Mouse (Mus musculus): ENCODE data around the gene Clcn6. TPM values are rescaled to one million over a fixed set of nuclear protein-coding genes. Genes with fewer than 3 reads are reported as not detected.

Clcn6 gene
- 7.5 TPM for polyA plus RNA-seq (2014; fragmentation: Illumina TruSeq; extraction: RNeasy Lipid Tissue Mini Kit (QIAGEN cat#74804); ENCODE audit: low read depth, low replicate concordance)

DNA sequence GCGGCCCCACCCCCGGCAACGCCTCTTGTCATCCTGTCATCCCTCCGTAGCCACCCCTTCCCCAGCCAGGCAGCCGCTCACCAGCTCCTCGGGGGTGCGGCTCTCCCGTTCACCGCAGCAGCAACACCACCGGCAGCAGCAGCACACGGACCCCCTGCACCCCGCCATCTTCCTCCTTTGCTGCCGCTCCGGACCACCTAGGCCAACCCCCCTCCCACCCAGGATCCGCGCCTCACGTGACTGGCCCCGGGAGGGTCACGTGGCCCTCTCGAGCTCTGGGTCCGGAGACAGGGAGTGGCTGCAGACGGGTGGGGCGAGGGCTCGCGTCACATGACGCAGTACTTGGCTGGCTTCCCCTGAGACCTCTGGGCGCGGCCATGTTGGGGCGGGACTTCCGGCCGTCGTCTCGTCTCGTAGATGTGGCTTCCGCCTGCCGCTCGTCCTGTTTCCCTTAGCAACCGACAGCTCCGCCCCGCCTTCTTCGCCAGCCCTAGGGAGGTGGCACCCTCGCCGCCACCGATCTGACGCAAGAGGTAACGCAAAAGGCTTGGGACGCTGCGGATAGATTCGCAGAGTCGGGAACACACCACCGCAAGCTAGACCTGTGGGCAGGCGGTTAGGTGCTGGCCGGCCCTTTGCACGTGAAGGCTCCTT is at the start of gene Clcn6, which contains the start of gene Mthfr:
TSS of gene Clcn6 (minus strand) at position 222 of the 654 bp plus-strand sequence.
TSS of gene Mthfr (plus strand) at position 478 of the 654 bp plus-strand sequence.

DNA sequence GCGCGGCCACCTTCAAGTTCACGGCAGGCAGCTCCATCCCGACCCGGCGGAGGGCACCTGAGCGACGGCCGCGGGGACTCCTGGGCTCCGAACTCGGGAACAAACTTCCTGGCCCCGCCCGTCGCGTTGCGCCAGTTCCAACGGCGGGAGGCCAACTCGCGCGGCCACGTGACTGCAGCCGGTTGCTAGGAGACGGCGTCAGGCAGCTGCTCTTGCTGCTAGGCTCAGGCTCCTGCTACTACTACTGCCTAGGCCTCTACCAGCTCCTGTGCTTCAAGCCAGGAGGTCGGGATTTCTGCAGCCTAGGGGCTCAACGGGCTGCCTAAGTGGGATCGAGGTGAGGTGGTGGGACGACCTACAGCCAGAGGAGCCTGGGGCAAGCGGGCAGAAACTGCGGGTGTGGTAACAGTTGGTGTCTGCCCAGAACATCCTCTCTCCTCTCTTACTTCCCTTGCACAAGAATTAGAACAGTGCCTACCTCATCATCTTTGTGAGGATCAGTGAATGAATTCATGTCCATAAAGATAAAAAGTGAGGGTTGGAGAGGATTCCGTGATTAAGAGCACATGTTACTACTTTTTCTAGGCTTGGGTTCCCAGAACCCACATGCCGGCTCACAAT is 49.4 kb upstream of the Clcn6 start, which contains the start of gene Agtrap:
TSS of gene Agtrap (minus strand) at position 125 of the 621 bp plus-strand sequence.

DNA sequence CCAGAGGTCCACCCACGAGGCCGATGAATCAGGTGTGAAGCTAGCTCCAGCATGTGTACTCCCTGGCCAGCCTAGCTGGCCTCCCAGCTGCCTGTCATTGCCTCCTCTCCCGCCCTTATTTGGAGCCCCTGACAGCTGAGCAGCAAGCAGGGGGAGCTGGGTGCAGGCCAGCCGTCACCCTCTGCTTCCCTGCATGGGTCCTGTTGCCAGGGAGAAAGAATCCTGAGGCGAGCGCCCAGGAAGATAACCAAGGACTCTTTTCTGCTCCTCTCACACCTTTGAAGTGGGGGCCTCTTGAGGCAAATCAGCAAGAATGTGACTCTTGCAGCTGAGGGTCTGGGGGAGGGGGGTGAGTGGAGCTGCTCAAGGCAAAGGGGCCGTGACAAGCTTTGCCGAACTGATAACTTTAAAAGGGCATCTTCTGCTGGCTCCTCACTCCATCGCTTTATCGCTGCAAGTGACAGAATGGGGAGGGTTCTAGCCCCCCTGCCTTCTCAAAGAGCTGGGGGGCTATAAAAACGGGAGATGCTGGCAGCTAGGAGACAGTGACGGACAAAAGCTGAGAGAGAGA is 38.3 kb downstream of the Clcn6 start, which contains the start of gene Nppa:
TSS of gene Nppa (plus strand) at position 521 of the 571 bp plus-strand sequence.

DNA sequence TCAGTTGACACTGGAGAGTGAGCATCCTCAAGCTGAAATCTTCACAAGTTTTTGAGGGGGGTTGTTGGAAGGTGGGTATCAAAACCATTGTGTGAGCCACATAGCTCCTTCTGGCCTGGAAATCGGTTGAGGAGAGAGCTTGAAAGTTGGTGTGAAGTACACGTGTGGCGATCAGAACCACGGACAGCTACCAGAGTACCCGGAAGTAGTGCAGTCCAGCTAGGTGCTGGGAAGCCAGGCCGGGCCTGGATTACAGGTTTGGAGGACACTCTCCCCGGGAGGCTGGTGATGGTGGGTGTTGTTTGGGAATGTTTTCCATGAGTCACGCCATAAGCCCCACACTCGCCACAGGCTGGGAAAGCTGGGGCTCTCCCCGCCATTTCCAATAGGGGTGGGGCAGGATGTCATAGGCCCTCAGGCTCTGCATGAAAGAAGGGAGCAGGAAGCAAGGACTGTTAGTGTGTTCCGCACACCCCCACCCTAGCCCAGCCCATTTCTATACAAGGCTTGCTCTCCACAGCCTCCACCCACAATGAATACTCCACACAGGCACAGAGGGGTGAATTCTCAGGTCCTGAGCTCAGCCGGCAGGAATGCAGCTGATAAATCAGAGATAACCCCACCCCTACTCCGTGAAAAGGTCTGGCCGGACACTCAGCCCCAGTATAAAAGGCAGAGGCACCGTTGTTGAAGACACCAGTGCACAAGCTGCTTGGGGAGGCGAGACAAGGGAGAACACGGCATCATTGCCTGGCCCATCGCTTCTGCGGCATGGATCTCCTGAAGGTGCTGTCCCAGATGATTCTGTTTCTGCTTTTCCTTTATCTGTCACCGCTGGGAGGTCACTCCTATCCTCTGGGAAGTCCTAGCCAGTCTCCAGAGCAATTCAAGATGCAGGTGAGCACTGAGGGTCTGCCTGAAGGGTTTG is 53.2 kb downstream of the Clcn6 start, which contains the start of gene Nppb:
TSS of gene Nppb (plus strand) at position 584 of the 928 bp plus-strand sequence.

Other genes with a start within 250 kb of the Clcn6 start
- gene Zfp984, start 229.0 kb downstream of the Clcn6 start, polyA plus RNA-seq (2014; fragmentation: Illumina TruSeq; extraction: RNeasy Lipid Tissue Mini Kit (QIAGEN cat#74804); ENCODE audit: low read depth, low replicate concordance), result 6.3 TPM
- gene Zfp933, start 190.5 kb downstream of the Clcn6 start, polyA plus RNA-seq (2014; fragmentation: Illumina TruSeq; extraction: RNeasy Lipid Tissue Mini Kit (QIAGEN cat#74804); ENCODE audit: low read depth, low replicate concordance), result 7.5 TPM
- gene Miip, start 170.0 kb downstream of the Clcn6 start, polyA plus RNA-seq (2014; fragmentation: Illumina TruSeq; extraction: RNeasy Lipid Tissue Mini Kit (QIAGEN cat#74804); ENCODE audit: low read depth, low replicate concordance), result 18.3 TPM
- gene Fv1, start 169.8 kb downstream of the Clcn6 start, polyA plus RNA-seq (2014; fragmentation: Illumina TruSeq; extraction: RNeasy Lipid Tissue Mini Kit (QIAGEN cat#74804); ENCODE audit: low read depth, low replicate concordance), result 27.3 TPM
- gene Mfn2, start 134.1 kb downstream of the Clcn6 start, polyA plus RNA-seq (2014; fragmentation: Illumina TruSeq; extraction: RNeasy Lipid Tissue Mini Kit (QIAGEN cat#74804); ENCODE audit: low read depth, low replicate concordance), result 452 TPM
- gene Plod1, start 102.1 kb downstream of the Clcn6 start, polyA plus RNA-seq (2014; fragmentation: Illumina TruSeq; extraction: RNeasy Lipid Tissue Mini Kit (QIAGEN cat#74804); ENCODE audit: low read depth, low replicate concordance), result 69.2 TPM
- 28.8 TPM for gene 2510039O18Rik, start 97.9 kb downstream of the Clcn6 start, polyA plus RNA-seq (2014; fragmentation: Illumina TruSeq; extraction: RNeasy Lipid Tissue Mini Kit (QIAGEN cat#74804); ENCODE audit: low read depth, low replicate concordance)
- 436 TPM for gene Nppb, start 53.0 kb downstream of the Clcn6 start, polyA plus RNA-seq (2014; fragmentation: Illumina TruSeq; extraction: RNeasy Lipid Tissue Mini Kit (QIAGEN cat#74804); ENCODE audit: low read depth, low replicate concordance)
- gene Nppa, start 38.1 kb downstream of the Clcn6 start, polyA plus RNA-seq (2014; fragmentation: Illumina TruSeq; extraction: RNeasy Lipid Tissue Mini Kit (QIAGEN cat#74804); ENCODE audit: low read depth, low replicate concordance), result 5,863 TPM
- gene Mthfr, start 256 bp upstream of the Clcn6 start, polyA plus RNA-seq (2014; fragmentation: Illumina TruSeq; extraction: RNeasy Lipid Tissue Mini Kit (QIAGEN cat#74804); ENCODE audit: low read depth, low replicate concordance), result 16.4 TPM
- gene Agtrap, start 49.2 kb upstream of the Clcn6 start, polyA plus RNA-seq (2014; fragmentation: Illumina TruSeq; extraction: RNeasy Lipid Tissue Mini Kit (QIAGEN cat#74804); ENCODE audit: low read depth, low replicate concordance), result 24.6 TPM
- gene Mad2l2, start 91.6 kb upstream of the Clcn6 start, polyA plus RNA-seq (2014; fragmentation: Illumina TruSeq; extraction: RNeasy Lipid Tissue Mini Kit (QIAGEN cat#74804); ENCODE audit: low read depth, low replicate concordance), result 14.4 TPM
- not detected for gene Draxin, start 91.9 kb upstream of the Clcn6 start, polyA plus RNA-seq (2014; fragmentation: Illumina TruSeq; extraction: RNeasy Lipid Tissue Mini Kit (QIAGEN cat#74804); ENCODE audit: low read depth, low replicate concordance)
- gene Fbxo6, start 113.3 kb upstream of the Clcn6 start, polyA plus RNA-seq (2014; fragmentation: Illumina TruSeq; extraction: RNeasy Lipid Tissue Mini Kit (QIAGEN cat#74804); ENCODE audit: low read depth, low replicate concordance), result 43.9 TPM
- gene Fbxo44, start 121.7 kb upstream of the Clcn6 start, polyA plus RNA-seq (2014; fragmentation: Illumina TruSeq; extraction: RNeasy Lipid Tissue Mini Kit (QIAGEN cat#74804); ENCODE audit: low read depth, low replicate concordance), result 23.3 TPM
- not detected for gene Fbxo2, start 121.8 kb upstream of the Clcn6 start, polyA plus RNA-seq (2014; fragmentation: Illumina TruSeq; extraction: RNeasy Lipid Tissue Mini Kit (QIAGEN cat#74804); ENCODE audit: low read depth, low replicate concordance)
- gene Disp3, start 249.1 kb upstream of the Clcn6 start, polyA plus RNA-seq (2014; fragmentation: Illumina TruSeq; extraction: RNeasy Lipid Tissue Mini Kit (QIAGEN cat#74804); ENCODE audit: low read depth, low replicate concordance), result not detected

Data from heart, adult 10 weeks (tissue).